Mouse (Mus musculus) lung, postnatal 0 days (tissue): ENCODE results near the gene Gjc2.

ENCODE experiments used
- CTCF ChIP-seq: IDR thresholded peaks from 2 replicates; pipeline ENCODE4 v1.5.1; 2016; ENCODE audit warnings: antibody characterized with exemption, mild to moderate bottlenecking
- EP300 ChIP-seq: IDR thresholded peaks from 2 replicates; pipeline ENCODE4 v1.6.1; 2016; ENCODE audit warnings: antibody characterized with exemption, mild to moderate bottlenecking, control low read depth

GRCm38 (mm10) chr11:59230144-59230760, 47.2 kb upstream of the Gjc2 start:
- TF ChIP-seq CTCF (peak; percentile 85), EP300 (no peak)
